Mouse (Mus musculus): ENCODE measurements around the gene Lrmda. TPM values are rescaled to one million over a fixed set of nuclear protein-coding genes. Genes with fewer than 3 reads are reported as not detected.

The Lrmda gene
- polyA plus RNA-seq, 1 experiment from 2014 or later = not detected

DNA sequence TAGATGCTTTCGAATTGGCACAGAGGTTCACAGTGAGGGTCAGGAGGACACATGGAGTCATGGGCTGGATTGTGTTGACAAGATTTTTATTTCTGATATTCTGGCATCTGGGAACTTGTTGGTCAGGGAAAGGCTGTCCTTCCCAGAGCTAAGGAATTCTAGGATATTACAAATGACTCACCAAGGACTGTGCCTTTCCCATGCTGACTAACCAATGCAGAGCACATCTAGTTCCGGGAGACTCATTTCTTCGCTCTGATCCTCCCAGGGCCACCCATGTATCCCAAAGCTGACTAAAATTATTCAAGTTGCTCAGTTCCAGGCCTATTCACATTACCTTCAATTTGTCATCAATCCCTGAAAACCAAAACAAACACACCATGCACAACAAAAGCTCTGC, 602.4 kb downstream of the Lrmda start:
- Histone ChIP-seq H3K4me3 (ENCODE audit: low read depth, low read length) (no peak overlapping the region), H3K9ac (ENCODE audit: low read length) (no peak overlapping the region), H3K9me3 (ENCODE audit: control insufficient read depth, low read length) (no peaks in the 10 kb centered on the region), H3K36me3 (ENCODE audit: control insufficient read depth, insufficient read depth, low read length) (no peaks in the 10 kb centered on the region), H3K4me1 (replicated peaks; ENCODE audit: control insufficient read depth, insufficient read depth, low read length) (no peaks in the 10 kb centered on the region), H3K27me3 (ENCODE audit: control insufficient read depth, insufficient read depth, low read length) (no peaks in the 10 kb centered on the region; the same call in 1 of the 2 replicates), H3K27ac (ENCODE audit: low read depth, low read length) (no peak overlapping the region), H3K4me2 (ENCODE audit: low read depth, low read length, severe bottlenecking) (no peak overlapping the region)
- WGBS = 89% methylated on average over 3 of the region's 3 CpGs
- ATAC-seq (replicated peaks; ENCODE audit: low FRiP score) (no peak), DNase-seq (ENCODE audit: low spot score) (no peak)

DNA sequence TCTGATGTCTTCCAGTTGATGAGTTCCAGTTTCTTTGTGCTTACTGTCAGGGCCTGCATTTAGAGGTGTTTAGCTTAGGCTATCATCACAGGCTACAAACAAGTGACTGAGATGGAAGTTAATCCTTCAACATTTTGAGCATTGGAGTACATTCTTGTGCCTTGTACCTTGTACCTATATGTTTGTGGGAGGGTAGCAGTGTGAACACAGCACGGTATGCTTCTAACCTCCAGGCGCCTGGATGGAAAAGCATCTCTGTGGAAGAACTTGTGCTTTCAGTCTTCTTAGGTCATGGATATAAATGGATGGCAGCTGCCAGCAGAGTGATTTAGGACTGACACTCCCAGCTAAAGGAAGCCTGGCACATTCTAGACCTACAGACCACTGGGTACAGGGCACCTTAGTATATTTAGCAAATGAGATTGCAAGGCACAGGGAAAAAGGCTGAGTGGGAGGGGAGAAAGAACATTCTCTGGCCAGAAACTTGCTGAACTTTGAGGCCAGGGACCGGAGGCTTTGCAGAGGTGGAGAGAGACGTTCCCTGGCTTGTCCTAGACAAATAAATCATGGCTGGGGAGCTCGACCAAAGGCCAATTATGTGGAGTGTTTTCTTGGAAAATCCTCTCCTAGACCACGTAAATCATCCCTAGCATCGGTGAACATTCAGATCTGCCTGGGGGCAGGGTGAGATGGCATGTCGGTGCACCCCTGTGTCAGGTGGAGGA, 607.8 kb downstream of the Lrmda start:
- Histone ChIP-seq H3K9ac (ENCODE audit: low read length) (no peak overlapping the region), H3K4me2 (ENCODE audit: low read depth, low read length, severe bottlenecking) (no peak overlapping the region), H3K4me3 (ENCODE audit: low read depth, low read length) (no peak overlapping the region), H3K4me1 (replicated peaks; ENCODE audit: control insufficient read depth, insufficient read depth, low read length) (no peaks in the 10 kb centered on the region), H3K36me3 (ENCODE audit: control insufficient read depth, insufficient read depth, low read length) (no peaks in the 10 kb centered on the region), H3K27me3 (ENCODE audit: control insufficient read depth, insufficient read depth, low read length) (no peaks in the 10 kb centered on the region), H3K9me3 (ENCODE audit: control insufficient read depth, low read length) (no peaks in the 10 kb centered on the region), H3K27ac (ENCODE audit: low read depth, low read length) (no peak overlapping the region)
- no peak for DNase-seq (ENCODE audit: low spot score)
- 86% methylated on average over 8 of the region's 8 CpGs for WGBS
- ATAC-seq (replicated peaks; ENCODE audit: low FRiP score) = no peak

DNA sequence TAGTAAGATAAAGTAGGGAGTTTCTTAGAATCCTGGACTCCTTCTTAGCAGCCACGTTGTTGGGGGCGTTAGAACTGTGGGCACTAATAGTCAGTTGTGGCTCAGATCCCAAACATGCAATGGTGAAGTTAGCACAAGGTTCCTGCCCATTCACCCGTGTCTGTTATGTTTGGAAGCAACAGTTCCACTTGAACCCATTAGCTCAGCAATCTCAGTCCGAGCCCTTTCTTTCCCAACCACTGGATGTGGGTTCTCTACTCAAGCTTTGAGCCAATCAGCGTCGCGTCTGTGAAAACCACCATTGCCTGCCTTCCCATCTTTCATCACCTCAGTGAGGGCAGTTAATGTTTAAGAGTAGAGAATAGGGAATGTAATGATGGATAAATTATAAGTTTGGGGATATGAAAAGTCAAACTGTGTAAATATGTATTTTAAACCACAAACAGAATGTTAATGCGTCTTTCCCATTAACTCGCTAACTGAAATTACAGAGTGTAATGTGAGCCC, 610.9 kb downstream of the Lrmda start:
- 90% methylated on average over 9 of the region's 9 CpGs for WGBS
- no peak overlapping the region for H3K4me3 ChIP-seq (ENCODE audit: low read depth, low read length)
- no peak overlapping the region for H3K4me2 ChIP-seq (ENCODE audit: low read depth, low read length, severe bottlenecking)
- H3K36me3 ChIP-seq (ENCODE audit: control insufficient read depth, insufficient read depth, low read length) = no peaks in the 10 kb centered on the region
- no peak overlapping the region for H3K9ac ChIP-seq (ENCODE audit: low read length)
- H3K27ac ChIP-seq (ENCODE audit: low read depth, low read length) = no peak overlapping the region
- DNase-seq (ENCODE audit: low spot score) = no peak
- no peak for ATAC-seq (replicated peaks; ENCODE audit: low FRiP score)
- H3K27me3 ChIP-seq (ENCODE audit: control insufficient read depth, insufficient read depth, low read length) = no peaks in the 10 kb centered on the region
- no peaks in the 10 kb centered on the region for H3K4me1 ChIP-seq (replicated peaks; ENCODE audit: control insufficient read depth, insufficient read depth, low read length)
- H3K9me3 ChIP-seq (ENCODE audit: control insufficient read depth, low read length) = no peaks in the 10 kb centered on the region

DNA sequence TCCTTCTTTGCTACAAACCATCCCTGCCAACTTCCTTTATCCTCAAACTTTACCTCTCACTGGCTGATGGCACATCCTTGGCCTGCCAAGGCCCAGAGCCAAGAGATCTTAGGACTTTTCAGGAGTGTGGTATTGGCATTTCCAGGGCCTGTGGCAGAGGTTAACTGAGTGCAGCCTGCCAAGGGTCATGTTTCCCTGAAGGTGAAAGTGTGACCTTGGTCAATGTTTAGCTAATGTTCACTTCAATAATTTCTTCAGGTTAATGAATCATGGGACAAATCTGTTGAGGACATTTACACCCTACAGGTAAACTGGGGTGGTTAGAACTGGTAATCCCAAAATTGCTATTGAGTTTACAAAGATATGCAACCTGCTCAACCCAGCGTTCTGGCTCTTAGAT, 614.1 kb downstream of the Lrmda start:
- Histone ChIP-seq H3K4me3 (ENCODE audit: low read depth, low read length) (no peak overlapping the region), H3K4me2 (ENCODE audit: low read depth, low read length, severe bottlenecking) (no peak overlapping the region), H3K9me3 (ENCODE audit: control insufficient read depth, low read length) (no peaks in the 10 kb centered on the region), H3K27ac (ENCODE audit: low read depth, low read length) (no peak overlapping the region), H3K9ac (ENCODE audit: low read length) (no peak overlapping the region), H3K36me3 (ENCODE audit: control insufficient read depth, insufficient read depth, low read length) (no peaks in the 10 kb centered on the region), H3K4me1 (replicated peaks; ENCODE audit: control insufficient read depth, insufficient read depth, low read length) (no peaks in the 10 kb centered on the region), H3K27me3 (ENCODE audit: control insufficient read depth, insufficient read depth, low read length) (no peaks in the 10 kb centered on the region)
- WGBS = 79% methylated on average over 1 of the region's 1 CpGs
- ATAC-seq (replicated peaks; ENCODE audit: low FRiP score) (no peak), DNase-seq (ENCODE audit: low spot score) (no peak)

DNA sequence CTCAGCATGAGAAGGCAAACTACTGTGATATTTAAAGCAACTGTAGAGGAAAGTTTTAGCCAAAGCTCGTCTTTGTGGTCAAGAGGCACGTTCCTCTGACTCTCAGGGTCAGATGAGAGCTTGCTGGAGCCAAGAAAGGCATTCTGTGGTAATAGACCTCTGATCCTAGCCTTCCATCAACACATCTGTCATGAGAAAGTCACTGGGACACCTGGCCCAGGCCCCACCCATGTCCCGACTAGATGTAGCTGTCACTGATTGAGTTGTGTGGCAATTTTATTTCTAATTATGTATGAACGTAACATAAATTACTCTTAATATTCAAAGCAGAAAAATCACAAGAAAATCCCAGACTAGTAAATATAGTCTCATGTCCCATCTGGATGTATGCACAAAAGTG, 624.0 kb downstream of the Lrmda start:
- Histone ChIP-seq H3K4me1 (replicated peaks; ENCODE audit: control insufficient read depth, insufficient read depth, low read length) (no peaks in the 10 kb centered on the region), H3K27ac (ENCODE audit: low read depth, low read length) (no peak overlapping the region), H3K36me3 (ENCODE audit: control insufficient read depth, insufficient read depth, low read length) (no peaks in the 10 kb centered on the region), H3K4me2 (ENCODE audit: low read depth, low read length, severe bottlenecking) (no peak overlapping the region), H3K9ac (ENCODE audit: low read length) (no peak overlapping the region), H3K27me3 (ENCODE audit: control insufficient read depth, insufficient read depth, low read length) (no peaks in the 10 kb centered on the region), H3K4me3 (ENCODE audit: low read depth, low read length) (no peak overlapping the region), H3K9me3 (ENCODE audit: control insufficient read depth, low read length) (no peaks in the 10 kb centered on the region)
- DNase-seq (ENCODE audit: low spot score) (no peak), ATAC-seq (replicated peaks; ENCODE audit: low FRiP score) (no peak)
- whole genome bisulfite sequencing = 85% methylated on average over 4 of the region's 4 CpGs

DNA sequence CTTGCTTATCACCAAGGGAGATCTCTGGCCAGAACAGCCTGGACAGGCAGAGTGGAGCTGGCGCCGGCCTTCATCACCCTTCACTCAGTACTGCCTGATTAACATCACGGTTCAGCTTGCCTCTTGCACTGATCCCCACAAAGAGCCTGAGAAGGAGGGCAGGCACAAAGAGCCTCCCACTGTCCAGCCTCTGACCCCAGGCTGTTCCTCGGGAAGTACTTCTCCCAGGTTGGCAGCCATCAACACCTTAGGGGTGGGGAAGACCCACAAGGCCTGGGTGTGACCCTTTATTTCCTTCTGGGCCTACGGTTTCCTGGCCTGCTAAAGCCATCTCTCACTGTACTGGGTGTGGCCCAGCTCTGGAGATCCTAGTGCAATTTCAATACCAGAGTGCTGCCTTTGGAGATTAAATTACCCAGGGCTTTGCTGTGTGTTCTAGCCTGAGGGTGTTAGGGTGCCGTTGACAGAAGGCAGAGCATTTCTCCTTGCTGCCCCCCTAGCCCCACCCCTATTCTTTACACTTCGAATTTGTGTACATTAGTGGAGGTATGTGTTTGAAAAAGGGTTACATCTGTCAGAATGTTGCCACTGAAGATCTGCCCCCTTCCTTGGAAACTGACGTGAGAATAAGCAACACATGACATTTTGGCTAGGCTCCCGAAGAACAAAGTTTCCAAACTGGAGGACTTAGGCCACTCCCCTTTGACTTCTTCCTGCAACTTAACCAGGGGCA, 628.5 kb downstream of the Lrmda start:
- Histone ChIP-seq H3K4me3 (ENCODE audit: low read depth, low read length) (no peak overlapping the region), H3K9ac (ENCODE audit: low read length) (no peak overlapping the region), H3K9me3 (ENCODE audit: control insufficient read depth, low read length) (no peaks in the 10 kb centered on the region), H3K4me1 (replicated peaks; ENCODE audit: control insufficient read depth, insufficient read depth, low read length) (peaks cover 10% of the 10 kb centered on the region), H3K4me2 (ENCODE audit: low read depth, low read length, severe bottlenecking) (no peak overlapping the region), H3K27me3 (ENCODE audit: control insufficient read depth, insufficient read depth, low read length) (peaks cover 2% of the 10 kb centered on the region; the same call in 1 of the 2 replicates), H3K27ac (ENCODE audit: low read depth, low read length) (no peak overlapping the region), H3K36me3 (ENCODE audit: control insufficient read depth, insufficient read depth, low read length) (no peaks in the 10 kb centered on the region)
- no peak for DNase-seq (ENCODE audit: low spot score)
- no peak for ATAC-seq (replicated peaks; ENCODE audit: low FRiP score)
- WGBS = 69% methylated on average over 9 of the region's 9 CpGs

DNA sequence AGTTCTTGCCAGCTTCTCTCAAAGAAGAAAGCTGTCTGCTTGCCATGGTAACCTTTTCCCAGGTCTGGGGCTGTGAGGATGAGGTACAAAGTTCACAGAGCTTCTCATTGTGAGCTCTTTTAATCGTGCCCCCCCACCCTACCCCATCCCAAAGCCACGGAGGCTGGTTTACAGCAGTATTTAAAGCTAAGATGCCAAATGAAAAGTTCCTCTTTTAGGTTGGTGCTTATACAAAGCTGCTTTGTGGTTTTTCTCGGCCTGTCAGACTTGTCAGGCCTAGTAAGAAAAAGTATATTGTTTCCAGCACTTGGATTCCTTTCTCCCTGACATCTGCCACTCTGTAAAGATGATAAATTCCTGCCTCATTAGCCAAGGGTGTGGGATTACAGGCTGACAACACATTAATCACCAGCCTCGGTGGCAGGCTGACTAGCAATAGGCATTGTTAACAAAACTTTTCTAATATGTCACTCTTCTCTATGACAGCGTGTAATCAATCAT, 629.9 kb downstream of the Lrmda start:
- WGBS = 22% methylated on average over 5 of the region's 5 CpGs
- Histone ChIP-seq H3K4me1 (replicated peaks; ENCODE audit: control insufficient read depth, insufficient read depth, low read length) (peaks cover 10% of the 10 kb centered on the region), H3K4me3 (ENCODE audit: low read depth, low read length) (no peak overlapping the region), H3K27me3 (ENCODE audit: control insufficient read depth, insufficient read depth, low read length) (peaks cover 2% of the 10 kb centered on the region; the same call in 1 of the 2 replicates), H3K27ac (ENCODE audit: low read depth, low read length) (no peak overlapping the region), H3K36me3 (ENCODE audit: control insufficient read depth, insufficient read depth, low read length) (no peaks in the 10 kb centered on the region), H3K9me3 (ENCODE audit: control insufficient read depth, low read length) (no peaks in the 10 kb centered on the region), H3K9ac (ENCODE audit: low read length) (no peak overlapping the region), H3K4me2 (ENCODE audit: low read depth, low read length, severe bottlenecking) (no peak overlapping the region)
- DNase-seq (ENCODE audit: low spot score) (no peak), ATAC-seq (replicated peaks; ENCODE audit: low FRiP score) (peak; percentile 36; the same call in 1 of the 2 replicates)

DNA sequence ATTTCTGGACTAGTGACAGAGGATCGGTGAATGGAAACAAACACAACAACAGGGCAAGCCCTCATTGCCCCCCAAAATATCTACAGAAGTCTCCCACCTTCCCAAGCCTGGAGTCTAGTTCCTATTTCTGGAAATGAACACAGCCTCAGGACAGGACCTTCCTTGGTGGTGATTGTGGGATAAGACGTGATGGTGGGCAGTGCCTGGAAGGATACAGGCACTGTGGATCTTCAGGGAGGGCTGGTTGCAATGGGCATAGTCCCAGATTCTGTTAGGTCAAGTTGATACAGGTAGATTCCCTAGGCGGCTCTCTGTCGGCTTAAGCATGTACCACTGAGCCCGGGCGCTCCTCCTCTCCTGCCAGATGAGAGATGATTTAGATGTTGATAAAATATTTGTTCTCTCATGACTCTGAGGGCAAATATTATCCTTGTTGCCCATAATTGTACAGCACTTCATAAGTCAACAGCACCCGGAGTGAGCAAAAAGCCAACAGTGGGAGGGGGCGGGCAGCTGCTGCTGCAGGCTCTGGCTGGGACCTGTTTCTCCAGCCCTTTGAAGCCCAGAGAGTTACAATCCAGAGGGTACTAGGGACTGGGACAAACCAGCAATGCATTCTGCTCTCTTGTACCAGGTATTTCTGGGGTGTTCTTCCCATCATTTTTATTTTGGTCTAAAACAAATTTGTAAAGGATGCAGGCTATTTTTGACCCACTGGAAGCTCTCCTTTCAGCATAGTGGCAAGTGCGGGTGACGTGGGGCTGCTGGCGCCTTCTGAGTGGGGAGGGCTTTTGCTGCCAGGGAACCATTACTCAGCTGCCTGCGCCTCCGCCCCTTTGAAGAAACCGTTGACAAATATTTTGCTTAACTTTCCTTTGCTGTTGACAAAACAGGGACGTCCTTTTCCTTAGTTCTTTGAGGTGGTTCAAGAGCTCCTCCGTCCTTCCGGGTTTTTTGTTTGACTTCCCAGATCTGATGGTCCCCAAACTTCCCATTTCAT, 630.8 kb downstream of the Lrmda start:
- Histone ChIP-seq H3K9ac (ENCODE audit: low read length) (no peak overlapping the region), H3K36me3 (ENCODE audit: control insufficient read depth, insufficient read depth, low read length) (no peaks in the 10 kb centered on the region), H3K4me3 (ENCODE audit: low read depth, low read length) (no peak overlapping the region), H3K4me2 (ENCODE audit: low read depth, low read length, severe bottlenecking) (no peak overlapping the region), H3K4me1 (replicated peaks; ENCODE audit: control insufficient read depth, insufficient read depth, low read length) (peaks cover 10% of the 10 kb centered on the region), H3K27me3 (ENCODE audit: control insufficient read depth, insufficient read depth, low read length) (peaks cover 2% of the 10 kb centered on the region; the same call in 1 of the 2 replicates), H3K9me3 (ENCODE audit: control insufficient read depth, low read length) (no peaks in the 10 kb centered on the region), H3K27ac (ENCODE audit: low read depth, low read length) (no peak overlapping the region)
- ATAC-seq (replicated peaks; ENCODE audit: low FRiP score) = no peak
- WGBS = 73% methylated on average over 17 of the region's 17 CpGs
- no peak for DNase-seq (ENCODE audit: low spot score)
